Mouse (Mus musculus) T-helper 2 cell (primary cell): ENCODE measurements around the gene Kcnk6.
"Not testable (repeated sequence)": the region's sequence is repeated elsewhere in the genome, so short reads cannot be mapped to it uniquely, and the experiment has no call there.

Source experiments
- in situ Hi-C: fragments of 300-600 bp; cut with MboI, MseI; formaldehyde crosslinking; loops from one replicate; pipeline ENCODE4 v1.15.1; 2025; ENCODE audit warnings: high pct_unique_total_duplicates

Kcnk6 gene

DNA sequence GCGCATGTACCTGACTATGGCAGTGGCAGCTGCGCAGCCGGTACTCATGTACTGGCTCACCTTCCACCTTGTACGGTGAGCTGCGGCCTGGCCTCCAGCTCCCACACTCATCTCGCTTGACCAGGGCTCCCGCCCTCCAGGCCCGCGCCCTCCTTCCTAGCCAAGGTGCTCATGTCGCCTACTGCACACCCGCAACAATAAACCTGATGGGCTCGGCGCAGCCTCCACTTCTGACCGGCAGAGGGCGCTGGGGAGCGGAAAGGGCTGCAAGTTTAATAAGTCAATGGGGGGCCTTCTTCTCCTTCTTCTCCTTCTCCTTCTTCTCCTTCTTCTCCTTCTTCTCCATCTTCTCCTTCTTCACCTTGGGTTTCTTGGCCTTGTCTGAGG is 15.0 kb upstream of the Kcnk6 start:
- in situ Hi-C loops = no loop called here

DNA sequence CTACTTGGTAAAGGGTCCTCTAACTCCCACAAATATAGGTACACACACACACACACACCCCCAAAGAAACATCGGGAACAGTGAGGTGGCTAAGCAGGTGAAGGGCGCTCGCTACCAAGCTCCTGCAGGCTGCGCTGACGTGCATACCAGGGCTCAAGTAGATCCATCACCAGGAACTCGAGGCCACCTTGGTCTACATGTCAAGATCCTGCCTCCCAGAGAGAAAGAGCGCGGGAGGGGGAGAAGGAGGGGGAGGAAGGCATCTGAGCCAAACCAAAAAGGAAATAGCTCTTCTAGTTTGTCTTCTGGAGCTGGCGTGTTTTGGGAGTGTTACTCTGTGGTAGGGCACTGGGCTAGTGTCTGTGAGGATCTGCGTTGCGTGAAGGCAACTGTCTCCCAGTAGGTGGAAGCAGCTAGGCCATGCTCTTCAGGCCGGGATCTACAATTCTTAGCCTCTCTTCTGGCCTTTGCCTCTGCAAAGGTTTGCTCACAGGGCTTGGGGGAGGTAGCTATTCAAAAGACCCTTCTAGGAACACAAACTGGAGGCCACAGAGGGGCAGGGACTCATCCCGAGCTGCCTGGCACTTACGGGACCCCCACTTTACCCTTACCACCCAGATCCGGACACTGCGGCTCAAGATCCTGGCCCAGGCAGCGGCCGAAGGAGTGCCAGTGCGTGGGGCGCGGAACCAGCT is 14.5 kb upstream of the Kcnk6 start:
- in situ Hi-C loops = no loop called here

DNA sequence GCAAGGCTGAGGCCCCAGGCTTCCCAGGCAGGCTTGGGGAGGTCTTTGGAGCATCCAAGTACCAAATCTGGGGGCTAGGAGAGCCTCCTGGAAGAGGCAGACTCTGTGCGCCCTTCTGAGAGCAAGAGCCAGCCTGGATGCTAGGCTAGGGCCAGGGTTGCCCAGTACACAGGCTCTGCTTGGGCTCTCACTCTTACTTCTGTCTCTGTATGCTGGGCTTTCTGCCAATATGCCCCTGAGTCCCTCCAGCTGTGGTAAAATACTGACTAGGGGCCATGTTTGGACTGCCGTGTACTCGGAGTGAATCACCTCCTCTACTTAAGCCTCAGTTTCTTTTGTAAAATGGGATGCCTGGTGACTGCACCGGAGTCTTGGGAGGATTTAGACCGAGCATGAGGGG is 13.7 kb upstream of the Kcnk6 start:
- in situ Hi-C loops = no loop called here

DNA sequence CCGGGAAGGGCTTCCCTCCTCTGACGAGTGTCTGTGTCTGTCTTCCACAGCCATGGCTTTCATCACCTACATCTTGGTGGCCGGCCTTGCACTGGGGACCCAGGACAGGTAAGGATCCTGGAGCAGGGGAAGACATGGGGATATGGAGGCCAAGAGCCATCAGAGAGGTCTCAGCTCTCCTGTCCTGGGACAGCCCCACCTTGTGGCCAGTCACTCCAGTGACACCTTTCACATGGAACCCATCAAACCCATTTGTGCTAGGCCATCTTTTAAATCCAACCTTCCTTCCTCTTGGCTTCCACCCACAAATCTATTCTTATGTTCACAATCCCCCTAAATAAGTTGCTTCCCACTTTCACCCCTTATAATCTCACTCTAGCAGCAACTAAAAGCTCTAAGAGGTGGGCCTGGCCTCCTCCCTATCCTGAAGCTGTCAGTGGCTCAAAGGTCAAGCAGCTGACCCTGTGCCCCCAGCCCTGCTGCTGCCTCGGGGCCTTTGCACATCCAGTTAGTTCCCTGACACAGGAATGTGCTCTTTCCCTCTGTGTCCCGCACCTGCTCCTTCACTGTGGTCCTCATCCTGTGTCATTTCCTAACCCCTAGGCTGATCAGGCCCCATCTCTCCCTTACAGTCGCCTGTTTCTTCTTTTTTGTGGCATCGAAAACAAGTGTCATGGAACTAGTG is 12.6 kb upstream of the Kcnk6 start:
- in situ Hi-C loops = no loop called here

DNA sequence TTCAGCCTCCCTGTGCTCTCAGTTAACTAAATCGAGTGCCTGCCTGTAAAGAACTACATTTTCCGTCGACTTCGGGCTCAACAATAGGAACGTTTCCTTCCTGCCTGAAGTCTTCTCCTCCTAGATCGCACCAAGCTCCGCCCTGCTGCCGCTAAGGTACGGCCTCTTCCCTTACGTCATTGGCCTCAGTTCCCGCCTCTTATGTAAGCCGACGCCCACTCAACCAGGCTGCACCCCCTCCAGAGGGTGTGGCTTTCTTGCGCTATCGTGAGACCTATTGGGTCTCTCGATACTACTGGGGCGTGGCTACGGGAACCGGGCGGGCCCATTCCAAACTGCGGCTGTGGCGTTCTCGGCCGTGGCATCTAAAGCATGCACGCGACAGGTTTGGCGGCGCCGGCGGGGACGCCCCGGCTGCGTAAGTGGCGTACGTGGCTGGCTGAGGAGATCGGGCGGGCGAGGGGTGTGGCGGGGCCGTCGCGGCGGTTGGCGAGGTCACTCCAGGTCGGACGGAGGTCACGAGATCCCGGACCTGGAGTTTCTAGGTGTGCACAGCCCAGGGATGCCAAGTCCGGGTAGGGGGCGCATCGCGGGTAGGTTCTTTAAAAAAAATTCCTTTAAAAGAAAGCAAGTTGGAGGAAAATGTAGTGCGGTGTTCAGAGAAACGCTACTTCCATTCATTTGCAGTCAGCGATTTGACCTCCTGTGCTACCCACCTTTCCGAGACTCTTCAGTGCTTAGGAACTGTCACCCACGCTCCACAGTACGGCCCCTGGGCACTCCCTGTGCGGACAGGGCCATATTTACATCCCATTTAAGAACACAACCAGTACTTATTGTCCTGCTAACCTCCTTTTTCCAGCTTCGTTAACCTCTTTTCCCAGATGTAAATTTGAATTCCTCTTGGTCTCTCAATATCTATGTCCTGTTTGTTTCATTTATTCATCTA is 6.0 kb upstream of the Kcnk6 start, which contains the start of gene Yif1b:
Yif1b (plus strand) TSS at position 311 of the 949 bp plus-strand sequence.
- in situ Hi-C loops = no loop called here

DNA sequence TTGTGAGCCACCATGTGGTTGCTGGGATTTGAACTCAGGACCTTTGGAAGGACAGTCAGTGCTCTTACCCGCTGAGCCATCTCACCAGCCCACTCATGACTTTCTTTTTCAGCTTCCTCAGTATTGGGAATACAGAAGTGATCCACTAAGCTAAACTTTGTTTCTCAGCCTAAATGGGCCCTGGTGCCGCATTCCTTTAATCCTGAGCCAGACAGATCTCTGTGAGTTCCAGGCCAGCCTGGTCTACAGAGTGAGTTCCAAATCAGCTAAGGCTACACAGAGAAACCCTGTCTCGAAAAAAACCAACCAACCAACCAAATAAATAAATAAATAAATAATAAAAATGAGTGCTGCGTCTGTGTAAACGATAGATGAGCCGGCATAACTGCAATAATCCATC is 5.3 kb upstream of the Kcnk6 start:
- in situ Hi-C loops = not testable (repeated sequence)

DNA sequence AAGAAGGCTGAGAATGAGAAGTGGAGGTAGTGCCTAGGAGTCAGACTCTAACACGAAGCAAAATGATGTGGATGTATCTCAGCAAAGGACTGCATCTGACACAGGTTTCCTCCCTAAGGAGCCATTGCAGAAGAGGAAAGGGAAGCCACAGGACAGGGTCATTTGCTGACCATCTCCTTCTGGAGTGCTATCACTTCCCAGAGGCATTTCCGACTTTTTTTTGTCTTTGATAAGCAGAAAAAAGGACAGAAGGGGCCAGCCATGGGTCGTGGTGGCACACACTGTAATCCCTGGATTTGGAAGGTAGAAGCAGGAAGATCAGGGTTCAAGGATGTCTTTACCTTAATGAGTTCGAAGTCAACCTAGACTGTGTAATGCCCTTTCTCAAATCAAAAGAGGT is 4.3 kb upstream of the Kcnk6 start:
- in situ Hi-C loops = no loop called here

DNA sequence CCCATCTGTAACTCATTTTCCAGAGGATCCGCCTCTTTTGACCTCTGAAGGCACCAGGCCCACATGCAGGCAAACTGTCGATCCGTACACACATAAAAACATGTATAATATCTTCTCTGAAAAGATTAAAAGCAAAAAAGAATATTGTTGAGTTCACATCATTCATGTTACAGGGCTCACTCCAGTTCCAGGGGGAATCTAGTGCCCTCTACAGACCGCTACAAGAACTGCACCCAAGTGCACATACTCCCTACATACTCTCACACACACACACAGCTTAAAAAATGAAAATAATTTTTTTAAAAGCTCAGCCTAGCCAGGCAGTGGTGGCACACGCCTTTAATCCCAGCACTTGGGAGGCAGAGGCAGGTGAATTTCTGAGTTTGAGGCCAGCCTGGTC is 2.3 kb upstream of the Kcnk6 start:
- in situ Hi-C loops = no loop called here

DNA sequence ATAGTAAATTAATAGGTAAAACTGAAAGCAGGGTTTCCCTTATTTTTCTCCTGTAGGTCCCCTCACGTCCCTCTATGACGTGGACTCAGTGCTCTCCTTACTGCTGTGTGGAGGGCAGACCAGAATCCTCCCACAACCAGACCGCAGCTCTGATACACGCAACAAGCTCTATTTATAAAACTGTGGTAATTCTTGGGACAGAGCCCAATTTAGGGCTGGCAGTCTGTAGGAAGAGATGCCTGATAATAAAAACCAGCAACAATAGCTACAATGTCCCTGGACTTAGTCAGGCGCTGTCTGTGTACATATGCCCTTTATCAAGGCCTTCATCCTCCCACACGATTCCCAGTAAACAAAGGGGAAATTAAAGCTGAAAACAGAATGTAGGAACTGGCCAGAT is 1.4 kb upstream of the Kcnk6 start:
- in situ Hi-C loops = no loop called here

DNA sequence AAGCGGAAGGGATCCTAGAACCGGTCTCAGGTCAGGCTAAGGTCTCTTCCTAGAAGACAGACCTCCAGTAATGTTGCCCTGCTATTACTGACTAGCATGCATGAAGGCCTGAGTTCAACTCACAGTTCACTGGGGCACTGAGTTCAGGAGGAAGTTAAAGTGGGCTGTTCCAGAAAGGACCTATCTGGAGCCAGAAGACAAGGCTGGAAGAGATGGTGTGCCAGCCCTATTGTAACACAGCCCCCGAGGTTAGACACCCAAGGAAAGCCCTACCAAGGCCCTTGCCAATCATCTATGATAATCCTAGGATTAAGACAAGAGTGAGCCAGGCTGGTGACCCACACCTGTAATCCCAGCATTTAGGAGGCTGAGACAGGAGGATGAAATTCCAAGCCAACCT is 798 bp downstream of the Kcnk6 start:
- in situ Hi-C loops = no loop called here

DNA sequence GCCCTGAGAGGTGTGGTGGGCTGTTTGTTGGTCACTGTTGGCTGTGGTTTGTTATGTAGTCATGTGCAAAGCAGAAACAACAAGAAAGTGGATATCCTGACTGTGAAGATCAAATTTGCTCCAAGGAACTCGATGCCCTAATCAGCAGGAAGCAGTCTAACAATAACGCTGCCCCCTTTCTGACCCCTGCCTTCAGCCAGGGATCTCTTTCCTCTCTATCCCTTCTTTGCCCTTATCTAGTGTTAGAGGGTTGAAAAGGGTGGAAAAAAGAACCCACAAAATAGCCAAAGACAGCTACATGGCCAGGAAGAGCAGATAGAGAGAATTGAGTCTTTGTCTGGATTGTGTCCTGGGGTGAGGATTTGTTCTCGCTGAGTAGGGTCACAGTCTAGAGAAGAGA is 1.8 kb downstream of the Kcnk6 start:
- in situ Hi-C loops = no loop called here

DNA sequence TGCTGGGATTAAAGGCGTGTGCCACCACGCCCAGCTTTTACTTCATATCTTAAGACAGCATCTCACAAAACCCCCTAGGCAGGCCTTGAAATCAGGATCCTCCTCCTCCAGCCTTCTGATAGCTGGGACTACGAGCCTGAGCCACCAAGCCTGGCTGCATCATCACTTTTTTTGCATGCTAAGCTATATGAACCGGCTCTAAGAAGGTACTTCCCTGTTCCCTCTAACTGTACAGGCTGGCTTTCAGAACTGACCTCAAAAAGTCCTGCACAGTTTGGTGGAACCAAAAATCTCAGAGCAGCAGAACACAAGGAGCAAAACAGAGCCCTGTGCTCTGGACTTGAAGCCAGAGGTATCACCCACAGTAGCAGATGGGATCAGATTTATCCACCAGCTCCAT is 4.1 kb downstream of the Kcnk6 start:
- in situ Hi-C loops = no loop called here

DNA sequence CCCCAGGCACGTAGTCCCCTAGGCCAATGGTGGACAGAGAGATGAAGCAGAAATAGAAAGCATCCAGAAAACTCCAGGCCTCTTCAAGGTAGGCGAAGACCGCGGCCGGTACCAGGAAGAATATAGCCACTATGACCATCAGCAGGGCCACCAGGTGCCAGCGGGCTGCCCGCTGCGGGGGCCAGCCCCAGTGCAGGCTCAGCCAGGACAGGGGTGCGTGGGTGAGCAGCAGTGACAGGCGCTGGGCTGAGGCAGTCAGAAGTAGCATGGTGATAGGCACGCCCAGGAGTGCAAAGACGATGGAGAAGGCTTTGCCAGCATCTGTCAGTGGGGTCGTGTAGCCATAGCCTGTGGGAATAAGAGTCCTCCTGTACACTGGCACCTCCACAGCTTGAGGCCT is 6.8 kb downstream of the Kcnk6 start:
- in situ Hi-C loops = no loop called here

DNA sequence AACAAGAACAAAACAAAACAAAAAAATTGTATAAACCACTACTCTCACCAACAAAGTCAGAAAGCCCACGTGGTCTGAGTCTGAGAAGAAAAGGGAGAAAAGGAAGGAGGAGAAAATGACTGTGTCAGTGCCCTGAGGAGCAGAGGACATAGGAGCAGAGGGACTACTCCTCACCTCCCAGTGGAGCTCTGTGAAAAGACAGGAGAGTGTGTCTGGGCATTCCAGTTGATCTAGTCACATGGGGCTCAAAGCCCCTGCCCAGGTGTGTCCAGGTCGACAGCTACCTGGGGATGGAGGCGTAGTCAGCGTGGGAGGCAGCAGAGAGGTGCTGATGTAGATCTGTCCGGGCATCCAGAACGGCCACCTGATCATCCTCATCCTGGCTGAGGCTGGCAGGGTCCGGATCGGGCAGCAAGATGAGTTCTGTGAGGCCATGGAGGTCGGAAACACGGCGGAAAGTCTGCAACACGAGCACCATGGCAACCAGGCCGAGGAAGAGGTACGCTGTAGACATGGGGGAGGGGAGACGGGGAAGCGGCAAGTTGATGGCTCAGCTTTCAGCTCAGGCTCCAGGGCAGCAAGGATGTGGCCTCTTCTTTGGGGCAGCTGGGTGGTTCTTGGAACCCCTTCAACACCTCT is 7.4 kb downstream of the Kcnk6 start:
- in situ Hi-C loops = no loop called here

DNA sequence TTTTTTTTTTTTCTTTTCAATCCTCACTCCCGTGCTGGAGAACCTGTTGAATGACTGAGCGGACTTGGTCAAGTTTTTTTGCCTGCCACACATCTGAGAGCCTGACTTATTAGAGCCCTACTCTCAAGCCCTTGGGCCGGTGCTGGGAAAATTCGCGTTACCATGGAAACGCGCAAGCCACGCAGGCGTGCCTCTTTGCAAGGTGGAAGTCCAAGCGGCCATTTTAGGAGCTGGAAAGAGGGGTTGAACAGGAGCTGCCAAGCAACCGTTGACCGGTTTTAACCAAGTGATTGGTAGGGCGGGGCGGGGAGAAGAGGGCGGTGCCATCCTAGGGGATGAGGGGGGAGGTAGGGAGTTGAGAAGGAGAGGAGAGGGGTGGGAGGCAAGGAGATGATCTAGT is 17.5 kb downstream of the Kcnk6 start:
- in situ Hi-C loops = no loop called here

DNA sequence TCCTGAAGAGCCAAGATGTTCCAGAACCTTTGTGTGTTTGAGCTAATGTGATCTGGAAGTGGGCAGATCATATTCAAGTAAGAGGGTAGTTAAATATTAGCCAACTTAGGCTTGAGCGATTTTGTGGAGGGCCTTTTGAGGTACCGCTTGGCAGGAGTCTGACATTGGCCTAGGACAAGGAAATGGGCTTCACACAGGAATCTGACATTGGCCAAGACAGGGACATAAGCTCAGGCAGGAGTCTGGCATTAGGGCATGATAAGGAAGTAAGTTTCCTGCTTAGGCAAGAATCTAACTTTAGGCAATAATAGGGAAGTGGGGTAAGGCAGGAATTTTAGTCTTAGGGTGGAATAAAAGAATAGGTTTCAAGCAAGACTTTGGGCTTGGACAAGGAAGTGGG is 18.1 kb downstream of the Kcnk6 start:
- in situ Hi-C loops = no loop called here

DNA sequence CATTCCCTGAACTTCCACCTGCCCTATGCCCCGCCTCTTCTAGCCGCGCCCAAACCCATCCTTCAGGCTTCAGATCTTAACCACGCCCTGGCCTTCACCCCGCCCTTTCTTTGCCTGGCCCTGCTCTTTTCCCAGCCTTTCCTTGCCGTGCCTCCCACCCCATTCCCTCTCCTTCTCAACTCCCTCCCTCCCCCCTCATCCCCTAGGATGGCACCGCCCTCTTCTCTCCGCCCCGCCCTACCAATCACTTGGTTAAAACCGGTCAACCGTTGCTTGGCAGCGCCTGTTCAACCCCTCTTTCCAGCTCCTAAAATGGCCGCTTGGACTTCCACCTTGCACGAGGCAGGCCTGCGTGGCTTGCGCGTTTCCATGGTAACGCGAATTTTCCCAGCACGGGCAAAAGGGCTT is 18.6 kb downstream of the Kcnk6 start, which contains the start of gene Catsperg1:
Catsperg1 (minus strand) TSS at position 361 of the 408 bp plus-strand sequence.
- in situ Hi-C loops = no loop called here

DNA sequence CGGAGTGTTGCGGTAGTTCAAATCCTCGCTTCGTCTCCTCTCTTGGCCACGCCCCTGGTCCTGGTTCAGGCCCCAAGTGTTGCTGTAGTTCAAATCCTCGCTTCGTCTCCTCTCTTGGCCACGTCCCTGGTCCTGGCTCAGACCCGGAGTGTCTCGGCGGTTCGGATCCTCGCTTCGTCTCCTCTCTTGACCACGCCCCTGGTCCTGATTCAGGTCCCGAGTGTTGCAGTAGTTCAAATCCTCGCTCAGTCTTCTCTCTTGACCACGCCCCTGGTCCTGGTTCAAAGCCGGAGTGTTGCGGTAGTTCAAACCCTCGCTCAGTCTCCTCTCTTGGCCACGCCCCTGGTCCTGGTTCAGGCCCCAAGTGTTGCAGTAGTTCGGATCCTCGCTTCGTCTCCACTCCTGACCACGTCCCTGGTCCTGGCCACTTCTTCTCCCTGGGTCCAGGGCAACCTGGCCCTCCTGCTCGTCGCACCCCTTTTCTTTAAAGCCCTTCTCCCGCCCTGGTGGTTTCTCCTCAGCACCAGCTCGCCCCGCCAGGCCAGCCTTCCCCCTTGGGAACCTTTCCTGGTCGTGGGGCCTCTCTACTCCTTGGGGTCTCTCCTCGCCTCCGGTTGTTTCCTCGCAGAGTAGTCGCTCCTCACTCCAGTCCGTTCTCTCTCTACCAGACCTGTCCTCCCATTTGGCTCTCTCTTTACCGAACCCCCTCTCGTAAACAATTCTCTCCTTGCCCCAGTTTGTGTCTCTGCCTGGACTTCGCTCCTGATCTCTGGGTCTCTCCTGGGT is 19.3 kb downstream of the Kcnk6 start:
- in situ Hi-C loops = not testable (repeated sequence)

DNA sequence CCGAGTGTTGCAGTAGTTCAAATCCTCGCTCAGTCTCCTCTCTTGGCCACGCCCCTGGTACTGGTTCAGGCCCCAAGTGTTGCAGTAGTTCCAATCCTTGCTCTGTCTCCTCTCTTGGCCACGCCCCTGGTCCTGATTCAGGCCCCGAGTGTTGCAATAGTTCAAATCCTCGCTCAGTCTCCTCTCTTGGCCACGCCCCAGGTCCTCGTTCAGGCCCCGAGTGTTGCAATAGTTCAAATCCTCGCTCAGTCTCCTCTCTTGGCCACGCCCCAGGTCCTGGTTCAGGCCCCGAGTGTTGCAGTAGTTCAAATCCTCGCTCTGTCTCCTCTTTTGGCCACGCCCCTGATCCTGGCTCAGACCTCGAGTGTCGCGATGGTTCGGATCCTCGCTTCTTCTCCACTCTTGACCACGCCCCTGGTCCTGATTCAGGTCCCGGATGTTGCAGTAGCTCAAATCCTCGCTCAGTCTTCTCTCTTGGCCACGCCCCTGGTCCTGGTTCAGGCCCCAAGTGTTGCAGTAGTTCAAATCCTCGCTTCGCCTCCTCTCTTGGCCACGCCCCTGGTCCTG is 20.0 kb downstream of the Kcnk6 start:
- in situ Hi-C loops = no loop called here

DNA sequence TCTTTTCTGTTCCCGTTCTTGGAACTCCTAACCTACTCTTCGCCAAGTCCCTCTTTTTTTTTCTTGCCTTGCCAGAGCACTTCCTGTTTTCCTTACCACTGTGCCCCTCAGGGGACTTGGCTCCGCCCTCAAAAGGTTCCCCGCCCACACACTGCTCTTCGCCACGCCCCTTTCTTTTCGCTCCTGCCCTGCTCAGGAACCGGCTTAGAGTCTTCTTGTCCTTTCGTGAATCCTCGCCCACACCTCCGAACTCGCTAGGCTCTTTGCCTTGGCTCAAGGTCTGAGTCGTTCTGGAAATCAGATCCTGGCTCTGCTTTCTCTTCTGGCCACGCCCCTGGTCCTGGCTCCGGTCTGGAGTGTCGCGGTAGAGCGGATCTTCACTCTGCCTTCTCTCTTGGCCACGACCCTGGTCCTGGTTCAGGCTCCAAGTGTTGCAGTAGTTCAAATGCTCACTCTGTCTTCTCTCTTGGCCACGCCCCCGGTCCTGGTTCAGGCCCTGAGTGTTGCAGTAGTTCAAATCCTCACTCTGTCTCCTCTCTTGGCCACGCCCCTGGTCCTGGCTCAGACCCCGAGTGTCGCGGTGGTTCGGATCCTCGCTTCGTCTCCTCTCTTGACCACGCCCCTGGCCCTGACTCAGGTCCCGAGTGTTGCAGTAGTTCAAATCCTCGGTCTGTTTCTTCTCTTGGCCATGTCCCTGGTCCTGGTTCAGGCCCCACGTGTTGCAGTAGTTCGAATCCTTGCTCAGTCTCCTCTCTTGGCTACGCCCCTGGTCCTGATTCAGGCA is 20.7 kb downstream of the Kcnk6 start:
- in situ Hi-C loops = no loop called here
